Mouse (Mus musculus) ES-CJ7 (cell line): ENCODE measurements around the gene Xpr1.
A peak's percentile ranks its signal among the peaks of the same experiment; 100 is the strongest.

Source experiments
- DNase-seq: peaks from one replicate; pipeline ENCODE4 v3.0.0; 2011; ENCODE audit warnings: low read depth, low spot score

Gene Xpr1

DNA sequence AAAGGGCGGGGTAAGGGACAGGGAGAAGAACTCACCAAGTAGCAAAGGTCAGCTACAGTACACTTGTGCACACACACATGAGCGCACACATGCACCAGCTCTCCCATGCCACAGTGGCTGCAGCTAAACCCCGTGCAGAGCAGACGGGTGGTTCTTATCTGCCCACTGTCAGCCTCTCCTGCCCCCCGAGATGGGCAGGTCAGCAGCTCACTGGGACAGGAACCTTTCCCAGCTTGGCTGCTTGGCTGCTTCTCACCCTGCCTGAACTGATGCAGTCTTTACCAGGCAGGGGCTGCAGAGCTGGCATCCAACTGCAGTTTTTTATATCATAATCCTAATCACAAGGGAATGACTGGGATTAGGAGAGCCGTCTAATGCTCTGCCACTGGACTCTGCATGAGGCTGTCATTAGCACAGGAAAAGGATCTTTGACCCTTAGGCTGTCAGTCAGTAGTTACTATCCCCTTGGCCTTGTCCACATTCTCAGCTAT lies 164.5 kb downstream of the Xpr1 start:
- DNase-seq, result no peak

DNA sequence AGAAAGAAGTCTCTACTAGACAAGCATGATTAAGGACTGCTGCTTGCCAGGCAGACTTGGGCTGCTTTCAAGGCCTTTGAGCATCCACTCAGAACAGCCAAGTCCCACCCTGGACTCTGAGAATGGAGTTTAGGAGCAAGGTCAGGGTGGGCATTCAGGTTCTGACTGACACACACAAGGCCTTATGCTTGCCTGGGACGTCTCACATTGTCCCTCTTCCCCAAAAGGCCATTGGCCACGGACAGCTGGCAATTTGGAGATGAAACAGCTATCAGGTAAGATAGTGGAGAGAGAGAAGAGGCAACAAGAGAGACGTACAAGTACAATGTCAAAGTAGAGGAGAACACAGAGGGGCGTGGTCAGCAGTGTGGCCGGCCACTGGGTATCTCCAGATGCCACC lies 165.6 kb downstream of the Xpr1 start:
- DNase-seq, result no peak

GRCm38 (mm10) chr1:155250531-155251135 lies 166.6 kb downstream of the Xpr1 start:
- DNase-seq, result peak; percentile 89

GRCm38 (mm10) chr1:155249896-155250295 lies 167.3 kb downstream of the Xpr1 start:
- DNase-seq, result no peak

DNA sequence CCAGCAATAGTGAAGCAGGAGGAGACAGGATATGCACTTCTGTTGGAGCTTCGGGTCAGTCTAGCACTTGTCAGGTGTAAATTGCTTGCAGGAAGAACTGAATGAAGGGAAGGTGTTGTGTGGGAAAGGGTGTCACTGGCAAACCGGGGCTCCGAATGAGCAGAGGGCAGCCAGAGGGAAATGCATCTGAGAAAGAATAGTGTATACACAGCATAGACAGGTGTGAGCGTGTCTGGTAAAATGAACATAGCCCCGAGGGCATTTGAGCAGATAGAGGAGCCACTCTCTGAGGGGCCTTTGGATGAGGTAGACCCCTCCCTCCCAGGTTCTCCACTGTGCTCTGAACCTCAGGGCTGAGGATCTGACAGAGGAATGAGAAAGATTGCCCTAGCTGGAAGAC lies 169.2 kb downstream of the Xpr1 start:
- DNase-seq, result peak; percentile 47

DNA sequence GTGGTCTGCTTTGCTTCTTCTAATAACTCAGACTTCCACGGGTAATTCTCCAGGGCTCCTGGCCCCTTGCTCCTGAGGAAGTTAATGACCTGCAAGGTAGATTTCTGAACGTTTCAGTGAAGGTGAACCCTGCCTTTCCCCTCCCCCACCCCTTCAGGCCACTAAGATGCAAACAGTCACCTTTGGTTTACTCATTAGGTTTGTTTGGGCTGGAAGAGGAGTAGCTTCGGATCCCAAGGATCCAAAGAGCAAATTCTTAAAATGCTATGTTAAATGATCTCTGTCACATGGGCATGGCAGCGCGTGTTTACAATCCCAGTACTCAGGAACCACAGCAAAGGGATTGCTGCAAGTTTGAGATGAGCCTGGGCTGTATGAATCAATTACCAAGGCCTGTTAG lies 169.8 kb downstream of the Xpr1 start:
- no peak for DNase-seq

- peak; percentile 41 for DNase-seq
Measured at GRCm38 (mm10) chr1:155245516-155245915, 171.7 kb downstream of the Xpr1 start.

DNA sequence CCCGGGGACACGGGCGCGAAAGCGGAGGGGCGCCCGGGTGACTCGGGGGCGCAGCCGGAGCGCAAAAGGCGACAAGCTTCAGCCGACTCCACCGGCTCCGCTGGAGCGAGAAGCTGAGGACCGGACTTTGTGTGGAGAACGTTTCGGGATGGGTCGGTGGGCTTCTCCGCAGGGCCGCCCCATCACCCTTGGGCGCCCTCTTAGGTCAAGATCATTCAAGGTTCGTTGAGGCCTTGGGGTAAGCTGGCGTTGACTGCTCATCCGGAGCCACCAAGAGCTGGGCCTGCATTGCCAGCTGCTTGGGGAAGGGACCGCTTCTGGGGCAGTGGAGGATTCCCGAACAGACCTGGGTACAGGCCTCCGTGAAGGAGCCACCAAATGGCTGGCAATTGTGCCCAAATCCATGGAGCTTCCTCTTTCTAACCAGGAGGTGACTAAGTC lies 172.4 kb downstream of the Xpr1 start:
- DNase-seq, result peak; percentile 38

DNA sequence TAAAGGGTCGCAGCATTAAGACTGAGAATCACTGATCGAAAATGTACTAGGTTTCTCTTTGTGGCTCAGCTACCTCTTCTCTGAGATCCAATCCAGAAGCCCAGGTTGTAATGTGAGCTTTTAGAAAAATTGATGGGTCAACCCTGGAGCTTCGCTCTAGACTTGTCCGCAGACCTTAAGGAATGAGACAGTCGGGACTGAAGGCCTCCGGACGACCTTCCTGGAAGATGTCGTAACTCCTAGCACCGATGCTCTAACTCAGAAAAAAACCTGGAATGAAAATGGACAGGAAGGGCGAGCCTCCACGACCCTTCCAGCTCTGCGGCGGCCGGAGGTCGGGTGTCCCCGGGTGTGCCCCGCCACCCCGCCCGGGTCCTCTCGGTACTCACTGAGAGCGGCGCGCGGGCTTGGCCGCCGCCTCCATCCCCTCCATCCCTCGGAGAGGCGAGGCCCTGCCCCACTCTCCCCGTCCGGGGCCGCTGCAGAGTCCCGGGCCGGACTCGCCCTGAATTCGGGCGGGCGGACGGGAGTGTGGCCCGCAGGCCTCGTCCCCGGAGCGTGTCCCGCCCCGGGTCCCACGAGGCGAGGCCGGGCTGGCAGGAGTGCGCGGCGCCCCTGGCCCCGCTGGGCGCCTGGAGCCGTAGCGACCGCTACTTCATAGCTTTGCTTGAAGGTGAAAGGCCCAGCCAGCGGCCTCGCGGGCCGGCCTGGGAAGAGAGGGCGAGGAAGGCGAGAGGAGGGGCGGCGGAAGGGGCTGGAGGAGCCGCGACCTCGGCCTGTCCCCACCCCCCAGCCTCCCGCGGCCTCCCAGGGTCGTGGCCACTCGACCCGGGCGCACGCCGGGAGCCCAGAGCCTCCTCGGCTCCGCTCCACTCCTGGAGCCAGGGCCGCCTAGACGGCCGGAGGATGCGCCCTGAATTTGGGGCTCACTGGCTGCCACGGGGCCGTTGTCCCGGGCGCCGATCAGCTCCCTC lies 173.1 kb downstream of the Xpr1 start, which contains the start of gene BC034090:
BC034090 (minus strand) TSS at position 648 of the 974 bp plus-strand sequence.
- DNase-seq, result peak; percentile 39

DNA sequence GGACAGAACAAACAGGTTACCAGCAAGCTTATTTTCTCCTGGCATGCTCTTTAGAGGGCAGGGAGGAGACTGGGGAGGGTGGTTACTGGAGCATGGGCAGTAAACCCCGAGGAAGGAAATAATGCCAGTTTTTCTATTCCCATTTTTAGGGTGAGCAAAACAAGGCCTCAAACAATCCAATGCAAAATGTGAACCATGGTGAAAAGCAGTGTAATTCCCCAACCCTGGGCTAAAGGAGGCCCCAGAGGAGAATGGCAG lies 174.8 kb downstream of the Xpr1 start:
- DNase-seq, result no peak

DNA sequence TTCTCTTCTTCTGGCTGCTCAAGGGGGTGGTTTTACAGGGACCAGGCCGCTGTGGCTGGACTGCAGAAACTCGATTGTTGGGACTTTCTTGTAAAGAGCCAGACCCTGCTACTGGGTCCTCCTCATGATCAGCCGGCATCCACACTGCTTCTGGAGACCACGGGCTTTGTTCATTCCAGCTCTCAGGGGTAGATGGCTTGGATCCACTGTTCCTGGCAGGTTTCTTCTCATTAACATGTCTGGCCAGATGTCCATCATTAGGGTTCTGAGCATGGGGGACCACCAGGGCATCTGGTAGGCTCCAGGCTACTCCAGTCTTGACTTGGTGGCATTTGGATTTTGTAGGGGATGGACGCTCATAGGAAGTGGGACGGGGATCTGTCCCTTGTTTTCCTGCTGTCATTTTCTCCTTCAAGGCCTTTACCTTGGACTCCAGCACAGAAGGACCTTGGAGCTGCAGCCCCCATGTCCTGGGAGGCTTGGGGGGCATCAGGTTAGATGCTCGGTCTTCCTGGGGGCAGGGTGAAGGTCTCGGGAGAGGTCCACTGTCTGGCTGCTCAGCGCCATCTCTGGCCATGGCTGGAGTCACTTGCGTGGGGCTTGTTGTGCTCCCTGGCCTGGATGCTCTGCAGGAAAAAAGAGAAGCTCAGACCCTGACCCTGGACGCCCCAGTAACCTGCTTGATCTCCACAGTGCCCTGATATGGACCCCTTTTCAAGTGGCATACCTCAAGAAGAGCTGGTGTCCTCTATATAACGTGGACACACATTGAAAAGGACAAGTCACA lies 175.3 kb downstream of the Xpr1 start:
- DNase-seq, result no peak

- no peak for DNase-seq
Measured at GRCm38 (mm10) chr1:155239962-155240717, 177.1 kb downstream of the Xpr1 start.

GRCm38 (mm10) chr1:155239169-155239568 lies 178.0 kb downstream of the Xpr1 start:
- DNase-seq, result no peak

- DNase-seq, result no peak
Measured at GRCm38 (mm10) chr1:155238126-155238525, 179.1 kb downstream of the Xpr1 start.

- DNase-seq, result no peak
Measured at GRCm38 (mm10) chr1:155237390-155237789, 179.8 kb downstream of the Xpr1 start.

DNA sequence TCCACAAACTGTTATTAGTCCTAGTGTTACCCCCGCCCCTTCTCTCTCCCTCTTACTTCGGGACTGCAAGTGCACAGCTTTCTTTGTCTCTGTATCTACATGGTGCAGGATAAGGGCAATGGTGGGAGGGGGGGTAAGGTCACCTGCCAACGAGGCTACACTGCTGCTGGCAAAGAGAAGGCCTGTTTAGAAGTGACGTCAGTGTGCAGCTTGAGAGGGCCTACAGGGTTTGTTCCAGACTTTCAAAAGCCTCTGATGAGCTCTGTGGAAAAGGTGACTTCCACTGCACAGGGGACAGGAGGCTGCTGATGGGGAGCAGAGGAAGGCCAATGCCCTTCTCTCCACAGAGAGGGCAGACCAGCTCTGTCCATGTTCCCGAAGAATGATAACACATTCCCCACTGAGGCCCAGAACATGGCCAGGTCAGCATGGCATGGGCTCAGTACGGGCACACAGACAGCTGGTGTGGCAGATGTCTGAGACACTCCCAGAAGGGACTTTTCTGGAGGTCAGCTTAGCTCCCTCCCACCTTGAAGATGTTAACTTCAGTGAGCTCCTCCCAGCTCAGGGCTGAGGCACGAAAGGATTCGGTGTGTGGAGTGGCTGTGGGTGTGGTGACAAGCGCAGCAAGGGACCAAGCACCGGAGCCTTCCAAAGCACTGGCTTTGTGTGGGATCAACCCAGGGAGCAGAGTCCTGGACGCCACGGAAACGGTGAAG lies 180.8 kb downstream of the Xpr1 start:
- DNase-seq, result no peak

- DNase-seq, result no peak
Measured at GRCm38 (mm10) chr1:155235641-155236040, 181.6 kb downstream of the Xpr1 start.

GRCm38 (mm10) chr1:155233931-155234607 lies 183.1 kb downstream of the Xpr1 start:
- no peak for DNase-seq

DNA sequence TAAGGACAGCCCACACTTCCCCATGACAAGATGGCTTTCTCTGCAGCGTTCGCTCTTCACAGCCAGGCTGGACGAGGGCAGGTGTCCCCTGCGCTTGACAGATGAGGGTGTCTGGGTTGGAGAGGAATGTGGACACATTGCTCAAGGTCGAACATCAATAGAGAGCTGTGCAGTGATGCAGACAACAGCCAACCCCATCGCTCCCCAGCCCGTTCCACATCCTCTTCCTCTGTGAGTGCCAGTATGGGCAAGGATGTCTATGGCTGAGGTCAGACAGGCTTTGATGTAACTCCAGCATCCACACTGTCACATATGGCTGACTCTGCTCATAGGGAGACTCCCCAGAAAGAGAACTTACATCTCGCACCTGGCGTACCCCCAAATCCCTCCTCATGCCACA lies 183.8 kb downstream of the Xpr1 start:
- DNase-seq, result no peak

GRCm38 (mm10) chr1:155232786-155233185 lies 184.4 kb downstream of the Xpr1 start:
- no peak for DNase-seq
